Mouse (Mus musculus) adrenal gland, postnatal 0 days (tissue): ENCODE measurements around the gene Rpl15. TPM values are rescaled to one million over a fixed set of nuclear protein-coding genes. Genes with fewer than 3 reads are reported as not detected.

Source experiments
- polyA plus RNA-seq: library from polyadenylated mRNA; unstranded; fragments of >200 nt; fragmentation: Nextera tagmentation; extraction: Ambion mirVana; gene quantifications from 2 replicates; pipeline ENCODE4 v1.2.1, GENCODE M21; 2015

Rpl15 gene
- 469 and 648 TPM in 2 replicates for polyA plus RNA-seq

DNA sequence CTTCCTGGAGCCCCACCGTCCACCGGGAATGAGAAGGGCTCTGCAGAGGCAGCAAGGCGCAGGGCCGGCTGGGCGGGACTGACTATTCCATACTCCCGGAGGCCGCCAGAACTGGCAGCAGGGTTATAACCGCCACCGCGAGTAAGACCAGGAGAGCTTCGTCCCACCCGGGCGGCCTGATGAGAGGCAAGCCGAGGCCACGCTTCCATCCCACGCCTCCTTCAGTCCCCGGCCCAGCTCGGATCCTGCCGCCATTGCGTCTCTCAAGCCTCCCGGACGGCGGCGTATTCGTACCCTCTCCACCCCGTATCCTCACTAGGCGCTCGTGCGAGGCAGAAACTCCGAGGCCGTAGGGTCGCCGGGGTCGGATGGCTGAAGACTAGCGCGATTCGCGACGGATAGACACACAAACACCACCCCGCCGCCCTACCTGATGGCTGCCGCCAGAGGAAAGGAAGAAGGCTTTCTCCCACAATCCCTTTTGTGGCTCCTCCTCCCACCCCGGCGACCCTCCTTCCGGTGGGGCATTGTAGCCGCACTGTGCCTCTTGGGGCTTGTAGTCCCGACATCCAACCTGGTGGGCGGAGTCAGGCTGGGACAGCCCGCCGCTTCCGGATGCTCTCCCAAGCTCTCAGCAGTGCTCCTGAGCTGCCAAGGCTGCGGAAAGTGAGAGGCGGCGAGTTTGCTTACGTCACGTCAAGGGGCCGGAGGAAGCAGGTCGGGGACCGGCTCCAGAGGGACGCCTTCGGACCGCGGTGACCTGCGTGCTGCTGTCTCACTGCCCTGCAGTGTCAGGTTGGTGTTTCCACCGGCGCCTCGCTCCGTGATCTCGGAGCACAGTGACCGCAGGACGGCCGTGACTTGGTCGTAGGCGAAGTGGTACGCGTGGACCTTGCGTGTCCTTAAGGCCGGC lies at the start of gene Rpl15, which contains the start of gene Nkiras1:
TSS of gene Rpl15 (minus strand) at position 863 of the 913 bp plus-strand sequence.
TSS of gene Nkiras1 (plus strand) at position 608 of the 913 bp plus-strand sequence.

DNA sequence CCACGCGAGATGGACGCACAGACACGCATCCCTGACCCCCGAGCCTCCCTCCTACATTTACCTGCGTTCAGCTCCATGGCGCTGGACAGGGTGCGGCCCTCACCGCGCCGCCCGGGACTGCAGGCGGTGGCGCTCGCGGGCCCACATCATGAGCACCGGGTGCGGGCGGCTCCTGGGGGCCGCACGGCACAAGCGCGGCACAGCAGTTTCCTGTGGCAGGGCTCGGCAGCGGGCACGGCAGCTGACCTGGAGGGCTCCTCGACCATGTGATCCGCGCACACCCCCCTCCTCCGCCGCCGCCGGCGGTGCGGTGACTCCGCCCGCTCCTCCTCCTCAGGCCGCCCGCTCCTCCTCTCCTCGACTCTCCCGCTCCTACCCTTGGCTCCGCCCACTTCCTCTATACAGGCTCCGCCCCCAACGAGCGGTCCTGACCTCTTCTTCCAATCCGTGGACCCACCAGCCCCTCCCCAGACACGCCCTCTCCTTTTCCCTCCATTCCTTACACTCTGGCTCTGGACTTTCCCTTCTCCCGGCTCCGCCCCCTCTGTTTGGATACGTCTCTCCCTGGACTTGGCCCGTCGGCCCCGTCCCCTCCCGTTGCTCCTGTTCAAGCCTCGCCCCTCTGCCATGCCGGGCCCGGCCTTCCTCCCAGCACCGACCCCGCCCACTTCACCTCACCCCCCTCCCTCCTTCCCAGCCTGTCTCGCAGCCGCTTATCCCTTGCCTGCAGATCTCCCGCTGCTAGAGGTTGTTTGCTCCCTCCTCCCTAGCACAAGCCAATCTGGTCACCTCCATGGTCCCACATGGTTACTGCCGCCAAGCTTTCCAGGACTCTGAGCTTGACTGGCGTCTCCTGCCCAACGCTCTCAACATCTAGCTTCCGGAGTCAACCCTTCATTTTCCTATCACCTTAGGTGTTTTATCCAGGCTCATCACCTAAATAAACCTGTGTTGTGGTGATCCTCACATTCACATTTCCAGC lies 32.1 kb downstream of the Rpl15 start, which contains the start of gene Nr1d2:
TSS of gene Nr1d2 (minus strand) at position 378 of the 982 bp plus-strand sequence.

Other genes with a start within 250 kb of the Rpl15 start
- 17.1 and 25.7 TPM in 2 replicates for gene Nr1d2, start 32.3 kb downstream of the Rpl15 start, polyA plus RNA-seq
- 22.0 and 22.1 TPM in 2 replicates for gene Nkiras1, start 255 bp downstream of the Rpl15 start, polyA plus RNA-seq
- gene Ube2e1, start 60.5 kb upstream of the Rpl15 start, polyA plus RNA-seq, result 110 and 121 TPM in 2 replicates